22 mouse cellular contexts compared by ENCODE assay signal in genomic region chr16:93191174-93191573, GRCm38 (mm10).
DNase-seq lines count a peak whose midpoint lies in the region; ATAC-seq and TF ChIP-seq lines count a peak whose summit lies in the region.
"Had no signal": no experiment of that assay in that cellular context is flagged by ENCODE, and none has a peak within 500 bp of the region (broad histone marks: within the 10 kb centered on the region; RNA-seq: fewer than 3 reads in every experiment).

No protein-coding gene starts in this region.

- H3K36me3 ChIP-seq in lung, postnatal 0 days (ENCODE audit: insufficient read depth, low read length), result no peaks in the 10 kb centered on the region
- H3K36me3 ChIP-seq: forebrain, embryonic 12.5 days; hindbrain, embryonic 12.5 days; limb, embryonic 12.5 days; liver, embryonic 13.5 days; lung, embryonic 15.5 days; stomach, embryonic 15.5 days had no signal

- no peak for TF ChIP-seq EP300 in lung, postnatal 0 days (IDR thresholded peaks at IDR 0.05)

- no peak overlapping the region for H3K27ac ChIP-seq in lung, postnatal 0 days (ENCODE audit: low read length)
- H3K27ac ChIP-seq: forebrain, embryonic 12.5 days; hindbrain, embryonic 12.5 days; left cerebral cortex, adult 2 months; limb, embryonic 12.5 days; liver, embryonic 13.5 days; lung, embryonic 15.5 days; stomach, embryonic 15.5 days had no signal

- H3K27me3 ChIP-seq in lung, postnatal 0 days (replicated peaks; ENCODE audit: insufficient read depth, low read length), result no peaks in the 10 kb centered on the region
- H3K27me3 ChIP-seq: forebrain, embryonic 12.5 days; hindbrain, embryonic 12.5 days; lung, embryonic 15.5 days; stomach, embryonic 15.5 days had no signal

- no peak overlapping the region for H3K4me3 ChIP-seq in lung, postnatal 0 days (ENCODE audit: low read depth, low read length)
- H3K4me3 ChIP-seq: forebrain, embryonic 12.5 days; hindbrain, embryonic 12.5 days; left cerebral cortex, adult 2 months; limb, embryonic 12.5 days; liver, embryonic 13.5 days; lung, embryonic 15.5 days; stomach, embryonic 15.5 days had no signal

- H3K9me3 ChIP-seq in lung, postnatal 0 days (ENCODE audit: low read length), result no peaks in the 10 kb centered on the region
- H3K9me3 ChIP-seq: forebrain, embryonic 12.5 days; hindbrain, embryonic 12.5 days; limb, embryonic 12.5 days; liver, embryonic 13.5 days; lung, embryonic 15.5 days; stomach, embryonic 15.5 days had no signal

- WGBS in lung, postnatal 0 days, result 80% methylated on average over 5 of the region's 5 CpGs

- no peak overlapping the region for H3K4me2 ChIP-seq in lung, postnatal 0 days (replicated peaks; ENCODE audit: low read depth, low read length)
- H3K4me2 ChIP-seq: forebrain, embryonic 12.5 days; hindbrain, embryonic 12.5 days; limb, embryonic 12.5 days; liver, embryonic 13.5 days; lung, embryonic 15.5 days; stomach, embryonic 15.5 days had no signal

- H3K9ac ChIP-seq in lung, postnatal 0 days (replicated peaks; ENCODE audit: low read depth), result no peak overlapping the region
- H3K9ac ChIP-seq: forebrain, embryonic 12.5 days; hindbrain, embryonic 12.5 days; limb, embryonic 12.5 days; liver, embryonic 13.5 days; lung, embryonic 15.5 days; stomach, embryonic 15.5 days had no signal

- peak; percentile 23 for DNase-seq in lung, postnatal 36 days
- DNase-seq in lung, postnatal 0 days (ENCODE audit: low spot score), result no peak
- DNase-seq in induced T-regulatory cell, adult 2 months (ENCODE audit: low read depth), result peak; percentile 14
- peak; percentile 41 to 51 for DNase-seq in thymus, postnatal 10 days (ENCODE audit: low spot score in 2 of 2)
- no peak for DNase-seq in cerebellum, adult 18-20 months
- DNase-seq in layer of hippocampus, adult 9-11 months, result no peak
- no peak for DNase-seq in layer of hippocampus, adult 8-10 months (ENCODE audit: low spot score in 2 of 2)
- DNase-seq: adrenal gland, postnatal 36 days; cerebellum, adult 8-10 months; gastrocnemius, postnatal 10 days; kidney, adult 2 months; kidney, postnatal 25 days; liver, embryonic 13.5 days; right cerebral cortex, postnatal 25 days had no signal

- no peaks in the 10 kb centered on the region; the same call in 1 of the 2 replicates for H3K4me1 ChIP-seq in lung, postnatal 0 days (ENCODE audit: insufficient read depth, low read depth, low read length)
- H3K4me1 ChIP-seq: forebrain, embryonic 12.5 days; hindbrain, embryonic 12.5 days; stomach, embryonic 15.5 days had no signal

- TF ChIP-seq CTCF in lung, postnatal 0 days (IDR thresholded peaks at IDR 0.05), result no peak

- ATAC-seq in lung, postnatal 0 days, result no peak
- ATAC-seq: inflammation-experienced regulatory T-cells, adult 6 months; midbrain, embryonic 16.5 days had no signal

Comparison
In these comparisons a context has a peak if more than half of its experiments do, and no peak if none do; other contexts are left out.
1. DNase-seq: peak in lung, postnatal 36 days (single experiment), induced T-regulatory cell, adult 2 months (single experiment) and thymus, postnatal 10 days (2 of 2); none in lung, postnatal 0 days (single experiment), cerebellum, adult 18-20 months (0 of 2), layer of hippocampus, adult 9-11 months (single experiment) and layer of hippocampus, adult 8-10 months (0 of 2).